Mouse (Mus musculus): ENCODE results near the gene Pde4d. TPM values are rescaled to one million over a fixed set of nuclear protein-coding genes. Genes with fewer than 3 reads are reported as not detected.

Pde4d gene
- total RNA-seq, 2 experiments from 2014 or later: 72.4 to 79.0 TPM

GRCm38 (mm10) chr13:108812956-108813355 lies 363.2 kb downstream of the Pde4d start:
- DNase-seq (ENCODE audit: low spot score in 2 of 2): peak in 1 of 2 experiments; percentile 43

GRCm38 (mm10) chr13:108819846-108820408 lies 370.2 kb downstream of the Pde4d start:
- no peak for DNase-seq (ENCODE audit: low spot score in 2 of 2)

DNA sequence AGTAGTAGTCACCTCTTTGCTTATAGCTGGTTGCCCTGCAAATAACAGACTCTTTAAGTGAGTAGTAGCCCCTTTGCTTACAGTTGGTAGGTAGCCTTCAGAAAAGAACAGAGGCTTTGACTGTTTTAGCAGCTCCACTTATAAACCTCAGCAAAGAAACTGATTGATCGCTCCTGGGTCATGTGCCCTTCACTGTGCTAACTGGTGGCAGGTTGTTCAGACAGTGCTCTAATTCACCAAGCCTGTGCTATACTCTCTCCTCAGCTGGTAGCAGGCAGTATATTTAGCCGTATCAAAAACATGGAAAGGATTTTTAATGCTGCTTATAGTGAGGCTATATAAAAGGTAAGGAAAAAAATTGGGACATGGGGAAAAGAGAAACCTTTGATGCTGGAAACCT lies 370.7 kb downstream of the Pde4d start:
- no peak for DNase-seq (ENCODE audit: low spot score in 2 of 2)

DNA sequence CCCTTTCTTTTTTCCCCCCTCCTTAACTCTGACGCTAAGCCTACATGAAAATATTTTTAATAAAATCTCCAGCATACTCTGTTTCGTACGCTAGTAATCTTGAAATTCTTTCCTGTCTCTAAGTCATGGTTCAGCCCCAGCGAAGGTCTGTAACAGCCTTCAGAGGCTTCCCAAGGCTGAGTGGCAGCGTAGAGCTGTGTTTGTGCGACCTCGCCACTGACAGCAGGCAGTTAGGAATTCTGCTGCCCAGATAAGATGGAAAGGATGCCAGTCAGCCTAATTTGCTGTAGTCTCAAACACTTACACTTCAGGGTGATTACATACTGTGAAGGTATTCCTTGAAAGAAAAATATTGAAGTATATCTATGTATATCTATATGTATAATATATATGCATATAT lies 371.5 kb downstream of the Pde4d start:
- DNase-seq (ENCODE audit: low spot score in 2 of 2): no peak

DNA sequence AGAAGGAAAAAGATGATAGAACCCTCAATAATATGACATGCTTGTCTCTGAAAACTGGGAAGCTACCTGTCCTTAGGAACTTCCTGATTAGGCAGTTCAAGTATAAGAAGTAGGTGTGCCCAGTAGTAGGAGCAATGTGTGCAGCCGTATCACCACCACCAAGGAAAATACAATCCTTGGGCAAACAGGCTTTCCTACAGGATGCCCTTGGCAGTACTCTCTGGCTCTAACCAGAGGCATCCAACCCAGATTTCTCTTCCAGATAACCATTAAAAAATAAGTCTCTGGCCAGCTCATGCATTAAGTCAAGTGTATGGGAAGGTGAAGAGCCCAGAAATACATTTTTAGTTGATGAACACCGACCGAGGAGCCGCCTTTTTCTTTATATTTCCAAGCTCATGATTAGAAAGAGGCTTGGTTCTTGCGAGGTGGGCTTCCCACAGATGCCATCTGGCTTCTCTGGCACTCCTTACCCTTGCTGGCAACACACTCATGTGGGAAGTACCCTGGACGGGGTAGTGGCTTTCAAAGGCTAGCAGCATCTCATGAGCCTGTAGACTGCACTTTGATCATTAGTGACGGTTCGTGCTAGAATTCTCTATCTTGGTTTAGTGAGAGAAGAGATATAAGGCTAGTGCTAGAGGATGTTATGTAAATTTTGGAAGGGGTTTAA lies 375.0 kb downstream of the Pde4d start:
- DNase-seq (ENCODE audit: low spot score in 2 of 2): peak; percentile 16 to 43

- no peak for DNase-seq (ENCODE audit: low spot score in 2 of 2)
Observed at GRCm38 (mm10) chr13:108825501-108825900, 375.8 kb downstream of the Pde4d start.

GRCm38 (mm10) chr13:108834197-108834596 lies 384.4 kb downstream of the Pde4d start:
- DNase-seq (ENCODE audit: low spot score in 2 of 2): peak; percentile 19 to 68

GRCm38 (mm10) chr13:108836314-108836713 lies 386.6 kb downstream of the Pde4d start:
- DNase-seq (ENCODE audit: low spot score in 2 of 2): no peak

GRCm38 (mm10) chr13:108839142-108839541 lies 389.4 kb downstream of the Pde4d start:
- DNase-seq (ENCODE audit: low spot score in 2 of 2): no peak

DNA sequence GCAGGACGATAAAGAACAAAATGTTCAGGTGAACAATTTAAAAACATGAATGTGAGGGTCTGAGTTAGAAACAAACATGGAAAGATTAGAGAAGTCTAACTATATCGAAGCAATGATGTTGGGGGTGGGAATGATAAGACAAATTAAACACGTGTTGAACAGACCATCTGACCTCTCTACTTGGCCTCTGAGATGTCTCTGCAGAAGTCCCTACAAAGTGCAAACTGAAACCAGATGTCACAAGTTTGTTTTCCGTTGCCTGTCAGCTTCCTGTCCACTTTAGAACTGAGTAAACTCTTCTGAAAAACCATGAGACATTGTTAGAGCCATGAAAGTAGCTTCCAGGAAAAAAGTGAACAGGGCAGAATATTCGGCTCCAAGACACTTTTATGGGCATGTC lies 404.3 kb downstream of the Pde4d start:
- DNase-seq (ENCODE audit: low spot score in 2 of 2): no peak

GRCm38 (mm10) chr13:108856776-108857435 lies 407.2 kb downstream of the Pde4d start:
- no peak for DNase-seq (ENCODE audit: low spot score in 2 of 2)

GRCm38 (mm10) chr13:108859336-108859735 lies 409.6 kb downstream of the Pde4d start:
- no peak for DNase-seq (ENCODE audit: low spot score in 2 of 2)

GRCm38 (mm10) chr13:108860737-108861136 lies 411.0 kb downstream of the Pde4d start:
- no peak for DNase-seq (ENCODE audit: low spot score in 2 of 2)

- no peak for DNase-seq (ENCODE audit: low spot score in 2 of 2)
Observed at GRCm38 (mm10) chr13:108861707-108862106, 412.0 kb downstream of the Pde4d start.

DNA sequence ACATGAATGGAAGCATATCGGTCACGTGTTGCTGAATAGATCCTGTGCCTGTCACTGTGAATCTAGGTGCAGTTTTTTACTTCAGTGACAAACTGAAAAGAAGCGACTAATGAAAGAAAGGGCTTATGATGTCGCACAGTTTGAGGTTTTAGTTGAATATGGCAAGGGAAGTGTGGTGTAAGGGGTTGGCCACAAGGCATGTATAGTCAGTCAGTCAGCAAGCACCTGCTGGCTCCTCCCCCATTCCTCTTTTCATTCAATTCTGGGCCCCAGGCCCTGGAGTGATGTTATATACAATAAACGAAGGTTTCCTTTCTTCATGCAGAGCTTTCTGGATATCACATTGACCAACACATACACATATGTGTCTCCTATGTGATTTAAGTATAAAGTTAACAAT lies 412.4 kb downstream of the Pde4d start:
- no peak for DNase-seq (ENCODE audit: low spot score in 2 of 2)

DNA sequence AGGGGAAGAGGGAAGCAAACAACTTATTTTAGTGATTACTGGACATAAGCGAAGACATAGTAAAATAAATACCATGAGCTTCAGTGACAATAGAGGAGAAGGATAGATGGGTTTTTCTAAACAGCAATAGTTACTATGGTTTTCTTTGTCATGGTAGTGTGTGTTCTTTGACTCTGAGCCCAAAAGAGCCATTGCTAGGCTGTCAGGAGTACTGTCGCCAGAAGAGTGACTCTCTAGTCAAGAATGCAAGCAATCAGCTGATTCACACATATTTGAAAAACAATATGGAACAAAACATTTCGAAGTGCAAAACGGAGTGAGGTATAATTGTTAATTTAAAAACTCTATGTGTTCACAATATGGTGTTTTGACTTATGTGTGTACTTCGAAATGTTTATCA lies 450.4 kb downstream of the Pde4d start:
- DNase-seq (ENCODE audit: low spot score in 2 of 2): no peak

DNA sequence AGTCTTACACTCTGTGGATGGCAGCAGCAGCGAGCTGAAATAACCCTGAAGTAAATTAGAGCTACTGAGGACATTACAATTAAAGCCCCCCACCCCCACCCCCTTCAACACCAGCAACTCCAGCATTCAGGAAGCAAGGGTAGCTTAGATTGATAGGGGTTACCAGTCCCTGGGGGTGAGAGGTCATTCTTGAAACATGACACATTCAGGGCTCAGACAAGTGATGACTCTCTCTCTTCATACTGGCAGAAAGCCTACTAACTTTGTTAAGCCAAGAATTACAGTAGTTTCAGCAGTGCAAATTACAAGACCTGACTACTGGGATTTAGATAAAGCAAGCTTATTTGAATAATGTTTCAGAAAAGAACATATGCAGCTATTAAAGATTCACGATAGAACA lies 455.4 kb downstream of the Pde4d start:
- DNase-seq (ENCODE audit: low spot score in 2 of 2): no peak

- DNase-seq (ENCODE audit: low spot score in 2 of 2): no peak
Observed at GRCm38 (mm10) chr13:108909193-108909592, 459.4 kb downstream of the Pde4d start.

DNA sequence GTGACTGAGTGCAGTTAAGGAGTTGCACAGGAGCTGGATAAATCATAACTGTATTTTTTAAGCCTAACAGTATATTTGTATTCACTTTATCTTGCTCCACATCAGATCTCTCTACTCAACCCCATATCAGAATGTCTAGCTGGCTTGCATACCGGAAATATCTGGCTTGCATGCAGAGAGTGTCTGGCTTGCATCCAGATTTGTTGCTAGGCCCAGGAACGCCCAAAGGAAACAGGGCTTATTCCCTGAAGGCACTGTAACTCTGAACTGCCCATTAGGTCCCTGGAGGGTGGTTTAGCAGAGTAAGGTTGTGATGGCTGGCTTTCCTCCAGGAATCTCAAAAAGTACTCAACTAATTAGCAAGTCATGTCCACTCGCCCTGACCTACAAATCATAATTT lies 464.9 kb downstream of the Pde4d start:
- DNase-seq (ENCODE audit: low spot score in 2 of 2): no peak

DNA sequence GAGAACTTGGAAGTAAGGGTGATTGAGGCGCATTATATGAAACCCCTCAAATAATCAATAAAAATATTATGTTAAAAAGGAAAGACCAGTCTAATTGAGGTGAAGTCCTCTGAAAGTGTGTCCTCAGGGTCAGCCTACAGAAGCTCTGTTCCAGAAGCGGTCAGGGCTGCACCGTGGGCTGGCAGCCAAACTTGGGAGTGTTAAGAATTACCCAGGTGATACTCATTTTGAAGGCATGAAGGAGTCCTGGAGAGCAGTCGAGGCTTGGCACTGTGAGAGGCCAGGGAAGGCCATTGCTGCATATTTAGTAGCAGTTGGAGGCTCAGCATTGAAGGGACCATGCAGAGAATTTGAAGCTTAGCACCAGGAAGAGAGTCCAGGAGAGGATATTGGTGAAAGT lies 471.4 kb downstream of the Pde4d start:
- no peak for DNase-seq (ENCODE audit: low spot score in 2 of 2)

DNA sequence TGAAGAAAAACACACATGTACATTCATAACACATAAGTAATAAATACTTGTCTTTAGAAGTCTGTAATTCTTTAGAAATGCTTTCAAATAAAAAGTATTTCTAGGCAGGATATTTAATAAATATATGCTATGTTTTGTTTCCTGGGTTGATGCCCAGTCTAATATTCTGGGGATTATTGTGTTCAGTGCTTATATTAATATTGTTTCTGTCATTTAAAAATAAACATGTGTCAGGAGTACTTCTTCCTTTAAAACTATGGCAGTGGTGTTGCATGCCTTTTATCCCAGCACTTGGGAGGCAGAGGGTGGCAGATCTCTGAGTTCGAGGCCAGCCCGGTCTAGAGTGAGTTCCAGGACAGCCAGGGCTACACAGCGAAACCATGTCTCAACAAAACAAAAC lies 485.1 kb downstream of the Pde4d start:
- DNase-seq (ENCODE audit: low spot score in 2 of 2): no peak

DNA sequence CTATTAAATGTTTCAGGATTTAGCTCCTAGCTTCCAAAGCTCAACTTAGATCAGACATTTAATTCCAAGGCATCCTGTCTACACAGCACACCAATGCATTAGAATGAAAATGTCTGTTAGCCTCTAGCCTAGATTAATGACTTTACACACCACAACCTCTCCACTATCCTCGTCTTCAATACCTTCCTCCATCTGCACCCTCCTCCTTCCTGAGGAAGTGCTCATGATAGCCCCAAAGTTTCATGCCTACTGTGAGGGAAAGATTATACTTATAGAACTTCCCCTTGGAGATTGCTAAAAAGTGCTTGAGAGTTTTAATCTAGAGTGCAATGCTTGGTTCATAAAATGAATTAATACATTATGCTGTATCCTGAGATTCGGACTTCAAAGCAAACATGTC lies 487.5 kb downstream of the Pde4d start:
- no peak for DNase-seq (ENCODE audit: low spot score in 2 of 2)

GRCm38 (mm10) chr13:108952911-108953310 lies 503.2 kb downstream of the Pde4d start:
- no peak for DNase-seq (ENCODE audit: low spot score in 2 of 2)
